Mouse (Mus musculus): ENCODE results near the gene Slc2a3. TPM values are rescaled to one million over a fixed set of nuclear protein-coding genes. Genes with fewer than 3 reads are reported as not detected.
A peak's percentile ranks its signal among the peaks of the same experiment; 100 is the strongest.

Gene Slc2a3
- 8.4 and 12.2 TPM in 2 replicates for polyA plus RNA-seq (2015; fragmentation: Nextera tagmentation; extraction: Ambion mirVana)

- Histone ChIP-seq H3K9ac (peak within 1 kb of the TSS; percentile 65), H3K4me3 (peak within 1 kb of the TSS; percentile 64), H3K4me2 (peak within 1 kb of the TSS; percentile 99), H3K36me3 (no peaks in the 10 kb centered on the region), H3K27ac (peak within 1 kb of the TSS; percentile 35), H3K9me3 (replicated peaks) (no peaks in the 10 kb centered on the region), H3K4me1 (replicated peaks) (peaks cover 16% of the 10 kb centered on the region), H3K27me3 (0 out of 2 replicates have a peak, but pooled peaks cover 3% of the 10 kb centered on the region)
- ATAC-seq (replicated peaks; ENCODE audit: insufficient number of reproducible peaks, insufficient read depth, low FRiP score, low read depth) = peak; percentile 63; the same call in 1 of the 2 replicates
- WGBS = under 1% methylated on average over 46 of the region's 46 CpGs
Observed at GRCm38 (mm10) chr6:122801301-122801800, at the start of gene Slc2a3. Gene Slc2a3, minus strand, starts transcription at chr6:122801640.

- Histone ChIP-seq H3K9me3 (replicated peaks) (no peaks in the 10 kb centered on the region), H3K4me1 (replicated peaks) (no peaks in the 10 kb centered on the region), H3K27ac (no peak overlapping the region), H3K4me3 (no peak overlapping the region), H3K27me3 (no peaks in the 10 kb centered on the region), H3K4me2 (no peak overlapping the region), H3K9ac (no peak overlapping the region), H3K36me3 (peaks cover 65% of the 10 kb centered on the region)
- no peak for ATAC-seq (replicated peaks; ENCODE audit: insufficient number of reproducible peaks, insufficient read depth, low FRiP score, low read depth)
- WGBS = 80% methylated on average over 6 of the region's 6 CpGs
Observed at GRCm38 (mm10) chr6:122843759-122844158, 42.3 kb upstream of the Slc2a3 start.

- no peak for ATAC-seq (replicated peaks; ENCODE audit: insufficient number of reproducible peaks, insufficient read depth, low FRiP score, low read depth)
- Histone ChIP-seq H3K4me2 (no peak overlapping the region), H3K36me3 (peaks cover 86% of the 10 kb centered on the region), H3K27ac (no peak overlapping the region), H3K9me3 (replicated peaks) (0 out of 2 replicates have a peak, but pooled peaks cover 4% of the 10 kb centered on the region), H3K4me3 (no peak overlapping the region), H3K4me1 (replicated peaks) (no peaks in the 10 kb centered on the region), H3K9ac (no peak overlapping the region), H3K27me3 (no peaks in the 10 kb centered on the region)
- 87% methylated on average over 5 of the region's 5 CpGs for WGBS
Observed at GRCm38 (mm10) chr6:122837539-122837938, 36.1 kb upstream of the Slc2a3 start.

- no peak overlapping the region for H3K4me3 ChIP-seq
- H3K36me3 ChIP-seq = peaks cover 90% of the 10 kb centered on the region
- 0 out of 2 replicates have a peak, but pooled peaks cover 4% of the 10 kb centered on the region for H3K9me3 ChIP-seq (replicated peaks)
- ATAC-seq (replicated peaks; ENCODE audit: insufficient number of reproducible peaks, insufficient read depth, low FRiP score, low read depth) = no peak
- H3K4me2 ChIP-seq = no peak overlapping the region
- no peaks in the 10 kb centered on the region for H3K27me3 ChIP-seq
- no peaks in the 10 kb centered on the region for H3K4me1 ChIP-seq (replicated peaks)
- no peak overlapping the region for H3K9ac ChIP-seq
- 95% methylated on average over 3 of the region's 3 CpGs for WGBS
- H3K27ac ChIP-seq = no peak overlapping the region
Observed at GRCm38 (mm10) chr6:122836974-122837373, 35.5 kb upstream of the Slc2a3 start.

- Histone ChIP-seq H3K9ac (no peak overlapping the region), H3K27ac (no peak overlapping the region), H3K4me3 (no peak overlapping the region), H3K4me1 (replicated peaks) (no peaks in the 10 kb centered on the region), H3K9me3 (replicated peaks) (0 out of 2 replicates have a peak, but pooled peaks cover 4% of the 10 kb centered on the region), H3K36me3 (peaks cover 85% of the 10 kb centered on the region), H3K27me3 (no peaks in the 10 kb centered on the region), H3K4me2 (no peak overlapping the region)
- WGBS = 66% methylated on average over 4 of the region's 4 CpGs
- no peak for ATAC-seq (replicated peaks; ENCODE audit: insufficient number of reproducible peaks, insufficient read depth, low FRiP score, low read depth)
Observed at GRCm38 (mm10) chr6:122834365-122834764, 32.9 kb upstream of the Slc2a3 start.

- 81% methylated on average over 7 of the region's 7 CpGs for WGBS
- Histone ChIP-seq H3K4me1 (replicated peaks) (no peaks in the 10 kb centered on the region), H3K27me3 (no peaks in the 10 kb centered on the region), H3K9ac (no peak overlapping the region), H3K27ac (no peak overlapping the region), H3K36me3 (peaks cover 78% of the 10 kb centered on the region), H3K9me3 (replicated peaks) (0 out of 2 replicates have a peak, but pooled peaks cover 4% of the 10 kb centered on the region), H3K4me2 (no peak overlapping the region), H3K4me3 (no peak overlapping the region)
- no peak for ATAC-seq (replicated peaks; ENCODE audit: insufficient number of reproducible peaks, insufficient read depth, low FRiP score, low read depth)
Observed at GRCm38 (mm10) chr6:122832880-122833279, 31.4 kb upstream of the Slc2a3 start.

- WGBS = 53% methylated on average over 13 of the region's 13 CpGs
- Histone ChIP-seq H3K4me3 (no peak overlapping the region), H3K4me1 (replicated peaks) (peaks cover 39% of the 10 kb centered on the region), H3K27ac (no peak overlapping the region), H3K4me2 (no peak overlapping the region), H3K9ac (no peak overlapping the region), H3K27me3 (no peaks in the 10 kb centered on the region), H3K36me3 (peaks cover 39% of the 10 kb centered on the region), H3K9me3 (replicated peaks) (no peaks in the 10 kb centered on the region)
- no peak for ATAC-seq (replicated peaks; ENCODE audit: insufficient number of reproducible peaks, insufficient read depth, low FRiP score, low read depth)
Observed at GRCm38 (mm10) chr6:122828086-122828485, 26.6 kb upstream of the Slc2a3 start.

GRCm38 (mm10) chr6:122825923-122826742 is 24.7 kb upstream of the Slc2a3 start:
- Histone ChIP-seq H3K36me3 (peaks cover 22% of the 10 kb centered on the region), H3K27me3 (no peaks in the 10 kb centered on the region), H3K9me3 (replicated peaks) (no peaks in the 10 kb centered on the region), H3K4me2 (peak overlapping the region; percentile 74), H3K4me1 (replicated peaks) (peaks cover 54% of the 10 kb centered on the region), H3K4me3 (peak overlapping the region; percentile 50), H3K9ac (peak overlapping the region; percentile 49), H3K27ac (peak overlapping the region; percentile 90)
- WGBS = 2% methylated on average over 29 of the region's 29 CpGs
- ATAC-seq (replicated peaks; ENCODE audit: insufficient number of reproducible peaks, insufficient read depth, low FRiP score, low read depth) = peak; percentile 86

GRCm38 (mm10) chr6:122825166-122825565 is 23.7 kb upstream of the Slc2a3 start:
- no peaks in the 10 kb centered on the region for H3K9me3 ChIP-seq (replicated peaks)
- peak overlapping the region; percentile 74 for H3K4me2 ChIP-seq
- no peaks in the 10 kb centered on the region for H3K27me3 ChIP-seq
- 82% methylated on average over 9 of the region's 9 CpGs for WGBS
- H3K27ac ChIP-seq = peak overlapping the region; percentile 90
- ATAC-seq (replicated peaks; ENCODE audit: insufficient number of reproducible peaks, insufficient read depth, low FRiP score, low read depth) = no peak
- H3K9ac ChIP-seq = no peak overlapping the region
- peak overlapping the region; percentile 50 for H3K4me3 ChIP-seq
- peaks cover 61% of the 10 kb centered on the region for H3K4me1 ChIP-seq (replicated peaks)
- peaks cover 15% of the 10 kb centered on the region for H3K36me3 ChIP-seq

- Histone ChIP-seq H3K9ac (no peak overlapping the region), H3K27ac (peak overlapping the region; percentile 90), H3K4me1 (replicated peaks) (peaks cover 61% of the 10 kb centered on the region), H3K9me3 (replicated peaks) (no peaks in the 10 kb centered on the region), H3K4me2 (peak overlapping the region; percentile 74), H3K27me3 (no peaks in the 10 kb centered on the region), H3K4me3 (no peak overlapping the region; the same call in 1 of the 2 replicates), H3K36me3 (peaks cover 5% of the 10 kb centered on the region; the same call in 1 of the 2 replicates)
- WGBS = 47% methylated on average over 10 of the region's 10 CpGs
- ATAC-seq (replicated peaks; ENCODE audit: insufficient number of reproducible peaks, insufficient read depth, low FRiP score, low read depth) = no peak
Observed at GRCm38 (mm10) chr6:122824086-122824485, 22.6 kb upstream of the Slc2a3 start.

GRCm38 (mm10) chr6:122821822-122822221 is 20.4 kb upstream of the Slc2a3 start:
- 0 out of 2 replicates have a peak overlapping the region, but pooled peaks have one; percentile 0 for H3K27ac ChIP-seq
- peaks cover 59% of the 10 kb centered on the region for H3K4me1 ChIP-seq (replicated peaks)
- no peak for ATAC-seq (replicated peaks; ENCODE audit: insufficient number of reproducible peaks, insufficient read depth, low FRiP score, low read depth)
- H3K9ac ChIP-seq = peak overlapping the region; percentile 94; the same call in 1 of the 2 replicates
- 67% methylated on average over 9 of the region's 9 CpGs for whole genome bisulfite sequencing
- H3K36me3 ChIP-seq = no peaks in the 10 kb centered on the region; the same call in 1 of the 2 replicates
- peak overlapping the region; percentile 95; the same call in 1 of the 2 replicates for H3K4me3 ChIP-seq
- no peaks in the 10 kb centered on the region for H3K9me3 ChIP-seq (replicated peaks)
- peak overlapping the region; percentile 87 for H3K4me2 ChIP-seq
- no peaks in the 10 kb centered on the region for H3K27me3 ChIP-seq
